Mouse (Mus musculus): ENCODE measurements at regions not wholly inside any gene's neighbourhood (a gene's known extent, or its start where the extent isn't known, plus 50 kb on each side); places are given as distances from the start of the nearest gene placed in this dataset.

DNA sequence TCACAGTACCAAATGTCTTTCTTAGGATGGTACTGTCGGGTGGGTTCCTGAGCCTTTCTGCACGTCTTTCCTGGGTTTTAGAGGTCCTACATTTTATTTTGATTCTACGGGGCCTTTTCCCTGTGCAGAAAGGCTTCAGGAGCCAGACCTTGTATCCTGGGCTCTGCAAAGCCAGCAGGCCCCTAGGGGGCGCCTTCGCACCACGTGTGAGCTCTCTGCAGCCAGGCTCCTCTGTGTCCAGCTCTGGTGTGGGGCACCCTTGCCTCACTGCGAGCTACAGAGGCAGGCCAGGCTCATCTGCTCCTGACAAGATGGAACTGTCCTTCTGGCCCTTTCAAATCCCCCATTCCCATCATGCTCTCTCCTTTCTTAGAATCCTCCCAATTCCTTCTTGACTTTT lies 53.3 kb upstream of the Usp3 start:
- no peak overlapping the region for H3K27ac ChIP-seq (replicated peaks)
- H3K27me3 ChIP-seq (ENCODE audit: low read depth, poor library complexity, severe bottlenecking) = no peaks in the 10 kb centered on the region
- peak; percentile 86 for DNase-seq (ENCODE audit: low spot score)
- no peaks in the 10 kb centered on the region for H3K36me3 ChIP-seq
- peaks cover 6% of the 10 kb centered on the region for H3K4me1 ChIP-seq
- 24% methylated on average over 7 of the region's 7 CpGs for WGBS
- no peak overlapping the region for H3K4me3 ChIP-seq
- no peaks in the 10 kb centered on the region for H3K9me3 ChIP-seq (replicated peaks)

DNA sequence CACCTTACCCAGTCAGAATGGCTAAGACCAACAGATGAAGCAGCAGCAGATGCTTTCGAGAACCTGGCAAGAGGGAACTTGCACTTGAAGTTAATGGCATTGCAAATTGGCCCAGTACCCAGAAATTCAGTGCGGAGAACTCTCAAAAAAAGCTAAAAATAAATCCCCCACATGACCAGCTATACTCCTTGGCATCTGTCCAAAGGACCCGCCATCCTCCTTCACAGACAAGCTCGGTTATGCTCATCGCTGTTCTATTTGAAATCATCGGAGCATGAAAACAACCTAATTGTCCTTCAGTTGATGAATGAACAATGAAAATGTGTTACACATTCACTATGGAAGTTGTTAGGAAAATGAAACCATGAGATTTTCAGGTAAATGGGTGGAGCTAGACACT lies 58.4 kb upstream of the Usp3 start:
- H3K27ac ChIP-seq (replicated peaks) = no peak overlapping the region
- peaks cover 14% of the 10 kb centered on the region for H3K4me1 ChIP-seq
- WGBS = 70% methylated on average over 6 of the region's 6 CpGs
- no peaks in the 10 kb centered on the region for H3K9me3 ChIP-seq (replicated peaks)
- DNase-seq (ENCODE audit: low spot score) = no peak
- H3K4me3 ChIP-seq = no peak overlapping the region
- H3K36me3 ChIP-seq = no peaks in the 10 kb centered on the region
- no peaks in the 10 kb centered on the region; the same call in 1 of the 2 replicates for H3K27me3 ChIP-seq (ENCODE audit: low read depth, poor library complexity, severe bottlenecking)

DNA sequence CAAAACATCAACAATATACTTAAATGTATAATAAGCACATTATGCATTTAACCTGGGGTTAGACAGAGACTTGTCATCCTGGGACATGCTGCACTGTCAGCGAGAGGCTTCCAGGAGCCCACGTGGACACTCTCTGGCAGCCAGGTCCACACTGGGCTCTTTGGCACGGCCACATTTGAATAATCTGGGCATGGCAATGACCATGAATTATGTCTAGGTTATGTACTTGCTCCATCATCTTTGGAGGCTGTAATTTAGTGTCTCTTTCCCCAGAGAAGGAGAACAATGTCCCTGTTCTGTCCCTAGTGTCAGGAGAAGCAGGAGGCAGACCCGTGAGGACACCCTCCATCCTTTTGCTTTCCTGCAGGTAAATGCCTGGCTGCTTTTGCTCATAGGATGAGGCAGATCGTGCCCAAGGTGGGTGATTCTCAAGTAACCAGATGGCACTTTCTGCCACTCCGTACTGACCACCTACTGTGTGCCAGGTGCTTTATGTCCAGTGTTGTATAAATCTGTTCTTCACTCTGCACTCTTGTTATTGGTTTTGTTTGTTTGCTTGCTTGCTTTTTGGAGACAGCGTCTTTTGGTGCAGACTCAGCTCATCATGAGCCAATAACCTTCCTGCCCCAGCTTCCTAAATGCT lies 56.2 kb upstream of the Car12 start:
- Histone ChIP-seq H3K9me3 (replicated peaks) (no peaks in the 10 kb centered on the region), H3K4me1 (0 out of 2 replicates have a peak, but pooled peaks cover 11% of the 10 kb centered on the region), H3K36me3 (no peaks in the 10 kb centered on the region), H3K4me3 (no peak overlapping the region), H3K27ac (replicated peaks) (no peak overlapping the region), H3K27me3 (ENCODE audit: low read depth, poor library complexity, severe bottlenecking) (no peaks in the 10 kb centered on the region; the same call in 1 of the 2 replicates)
- whole genome bisulfite sequencing = 85% methylated on average over 7 of the region's 7 CpGs
- DNase-seq (ENCODE audit: low spot score) = no peak

- Histone ChIP-seq H3K27ac (replicated peaks) (no peak overlapping the region), H3K36me3 (no peaks in the 10 kb centered on the region)
Observed at GRCm38 (mm10) chr9:66658707-66659242, 54.7 kb upstream of the Car12 start.

GRCm38 (mm10) chr9:66659781-66660445 lies 53.6 kb upstream of the Car12 start:
- 86% methylated on average over 11 of the region's 11 CpGs for WGBS

More at GRCm38 (mm10) chr9:66658707-66659242, 54.7 kb upstream of the Car12 start:
- Histone ChIP-seq H3K27me3 (ENCODE audit: low read depth, poor library complexity, severe bottlenecking) (no peaks in the 10 kb centered on the region; the same call in 1 of the 2 replicates), H3K9me3 (replicated peaks) (no peaks in the 10 kb centered on the region), H3K4me3 (no peak overlapping the region), H3K4me1 (0 out of 2 replicates have a peak, but pooled peaks cover 9% of the 10 kb centered on the region)
- no peak for DNase-seq (ENCODE audit: low spot score)

DNA sequence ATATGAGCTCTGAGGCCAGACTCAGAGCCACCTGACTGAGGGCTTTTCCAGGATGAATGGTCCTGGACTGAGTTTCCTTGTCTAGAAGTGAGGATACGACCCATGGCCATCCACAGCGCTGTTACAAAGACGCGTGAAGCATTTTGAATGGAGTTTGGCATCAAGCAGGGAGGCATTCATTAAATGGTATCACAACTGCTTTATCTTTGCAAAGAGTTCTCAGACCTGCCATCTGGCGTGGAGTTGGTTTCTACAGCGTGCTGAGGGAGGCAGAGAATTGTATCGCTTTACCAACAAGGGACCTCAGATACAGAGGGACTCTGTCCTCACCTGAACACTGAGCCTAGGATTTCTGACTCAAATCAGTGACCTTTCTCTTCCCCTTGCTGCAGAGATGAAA lies 51.9 kb upstream of the Car12 start:
- H3K27ac ChIP-seq (replicated peaks) = no peak overlapping the region

More at GRCm38 (mm10) chr9:66659781-66660445, 53.6 kb upstream of the Car12 start:
- Histone ChIP-seq H3K9me3 (replicated peaks) (no peaks in the 10 kb centered on the region; the same call in 1 of the 2 replicates), H3K27me3 (ENCODE audit: low read depth, poor library complexity, severe bottlenecking) (no peaks in the 10 kb centered on the region), H3K4me3 (no peak overlapping the region), H3K4me1 (0 out of 2 replicates have a peak, but pooled peaks cover 9% of the 10 kb centered on the region), H3K36me3 (no peaks in the 10 kb centered on the region), H3K27ac (replicated peaks) (no peak overlapping the region)
- DNase-seq (ENCODE audit: low spot score) = no peak

GRCm38 (mm10) chr9:66662443-66662842 lies 51.0 kb upstream of the Car12 start:
- 75% methylated on average over 4 of the region's 4 CpGs for WGBS
- DNase-seq (ENCODE audit: low spot score) = no peak

More for the DNA sequence above, 51.9 kb upstream of the Car12 start:
- no peak for DNase-seq (ENCODE audit: low spot score)
- 90% methylated on average over 7 of the region's 7 CpGs for WGBS
- Histone ChIP-seq H3K4me1 (0 out of 2 replicates have a peak, but pooled peaks cover 9% of the 10 kb centered on the region), H3K4me3 (no peak overlapping the region), H3K27me3 (ENCODE audit: low read depth, poor library complexity, severe bottlenecking) (no peaks in the 10 kb centered on the region), H3K36me3 (no peaks in the 10 kb centered on the region), H3K9me3 (replicated peaks) (no peaks in the 10 kb centered on the region; the same call in 1 of the 2 replicates)

More at GRCm38 (mm10) chr9:66662443-66662842, 51.0 kb upstream of the Car12 start:
- H3K4me3 ChIP-seq = no peak overlapping the region
- H3K4me1 ChIP-seq = 0 out of 2 replicates have a peak, but pooled peaks cover 9% of the 10 kb centered on the region
- H3K9me3 ChIP-seq (replicated peaks) = no peaks in the 10 kb centered on the region; the same call in 1 of the 2 replicates
- H3K27me3 ChIP-seq (ENCODE audit: low read depth, poor library complexity, severe bottlenecking) = no peaks in the 10 kb centered on the region
- no peak overlapping the region for H3K27ac ChIP-seq (replicated peaks)
- H3K36me3 ChIP-seq = no peaks in the 10 kb centered on the region

Data from midbrain, embryonic 10.5 days (tissue).